Mouse (Mus musculus) thymus, adult 2 months (tissue): Measurements from ENCODE around the gene Olfr279. TPM values are rescaled to one million over a fixed set of nuclear protein-coding genes. Genes with fewer than 3 reads are reported as not detected.

Experiments
- DNase-seq: peaks from one replicate; pipeline ENCODE4 v3.0.0; 2021
- H3K27ac ChIP-seq: fragments of 200-500 bp; 2 replicates; pipeline ENCODE4 v1.5.1; 2012; ENCODE audit warnings: low read length, control low read depth; ENCODE audit not compliant: control insufficient read depth, insufficient read depth
- H3K27me3 ChIP-seq: fragments of 200-500 bp; 2 replicates; pipeline ENCODE4 v1.6.1; 2012; ENCODE audit warnings: mild to moderate bottlenecking, low read length, moderate library complexity, mixed read lengths; ENCODE audit not compliant: control insufficient read depth, insufficient read depth
- H3K36me3 ChIP-seq: fragments of 200-500 bp; 2 replicates; pipeline ENCODE4 v1.6.1; 2012; ENCODE audit warnings: mild to moderate bottlenecking, low read length, moderate library complexity; ENCODE audit not compliant: control insufficient read depth, insufficient read depth
- H3K4me1 ChIP-seq: fragments of 200-500 bp; replicated peaks from 2 replicates; pipeline ENCODE4 v1.6.1; 2012; ENCODE audit warnings: low read length; ENCODE audit not compliant: control insufficient read depth, insufficient read depth
- H3K4me3 ChIP-seq: fragments of 200-500 bp; 2 replicates; pipeline ENCODE4 v1.5.1; 2012; ENCODE audit warnings: mild to moderate bottlenecking, low read length, control low read depth, moderate library complexity; ENCODE audit not compliant: control insufficient read depth, insufficient read depth
- CTCF ChIP-seq: fragments of 200-500 bp; IDR thresholded peaks from 2 replicates; pipeline ENCODE4 v1.5.1; 2012; ENCODE audit warnings: mild to moderate bottlenecking, control low read depth, low read length, moderate library complexity, borderline replicate concordance; ENCODE audit not compliant: control insufficient read depth, poor library complexity, insufficient read depth; ENCODE audit errors: extremely low read depth
- POLR2A ChIP-seq: fragments of 200-500 bp; IDR thresholded peaks from 2 replicates; pipeline ENCODE4 v1.6.1; 2012; ENCODE audit warnings: mild to moderate bottlenecking, low read length, control low read depth, moderate library complexity; ENCODE audit not compliant: control insufficient read depth, poor library complexity, insufficient read depth; ENCODE audit errors: extremely low read depth
- WGBS: fragments of 180-500 bp; shearing (Covaris S2); methylation state at CpG from one replicate; pipeline ENCODE4 v1.1.7; 2018; 5-methylcytosine and 5-hydroxymethylcytosine counted together
- polyA plus RNA-seq: library from polyadenylated mRNA; depleted of rRNA; stranded (reverse); fragments of >200 nt; gene quantifications from 2 replicates; pipeline ENCODE4 v1.2.3, GENCODE M21; 2012

Gene Olfr279
- polyA plus RNA-seq, 1 experiment, result not detected

GRCm38 (mm10) chr15:98491332-98491731 lies 870 bp upstream of the Olfr279 start:
- Histone ChIP-seq H3K4me3 (no peak overlapping the region), H3K27ac (no peak overlapping the region), H3K27me3 (no peaks in the 10 kb centered on the region), H3K4me1 (peaks cover 2% of the 10 kb centered on the region; the same call in 1 of the 2 replicates), H3K36me3 (no peaks in the 10 kb centered on the region)
- TF ChIP-seq CTCF (no peak), POLR2A (no peak)
- DNase-seq, result no peak
- 93% methylated on average over 2 of the region's 2 CpGs for WGBS

- WGBS, result 93% methylated on average over 17 of the region's 17 CpGs
- no peak overlapping the region for H3K27ac ChIP-seq
- H3K27me3 ChIP-seq, result no peaks in the 10 kb centered on the region
- H3K36me3 ChIP-seq, result no peaks in the 10 kb centered on the region
- no peak for DNase-seq
- H3K4me1 ChIP-seq, result no peaks in the 10 kb centered on the region
- TF ChIP-seq POLR2A (no peak), CTCF (no peak)
- no peak overlapping the region for H3K4me3 ChIP-seq
Observed at GRCm38 (mm10) chr15:98497631-98498030, 5.4 kb downstream of the Olfr279 start.

GRCm38 (mm10) chr15:98503317-98503716 lies 11.1 kb downstream of the Olfr279 start:
- no peak for DNase-seq
- H3K27ac ChIP-seq, result no peak overlapping the region
- H3K27me3 ChIP-seq, result no peaks in the 10 kb centered on the region
- 91% methylated on average over 3 of the region's 3 CpGs for WGBS
- H3K4me1 ChIP-seq, result peaks cover 24% of the 10 kb centered on the region
- no peaks in the 10 kb centered on the region for H3K36me3 ChIP-seq
- H3K4me3 ChIP-seq, result no peak overlapping the region
- no peak for TF ChIP-seq CTCF
- TF ChIP-seq POLR2A, result no peak

- H3K27me3 ChIP-seq, result no peaks in the 10 kb centered on the region
- H3K36me3 ChIP-seq, result no peaks in the 10 kb centered on the region
- WGBS, result 15% methylated on average over 18 of the region's 18 CpGs
- DNase-seq, result peak; percentile 84
- H3K27ac ChIP-seq, result no peak overlapping the region
- H3K4me3 ChIP-seq, result no peak overlapping the region
- peak; percentile 78; the same call in 1 of the 2 replicates for TF ChIP-seq CTCF
- TF ChIP-seq POLR2A, result no peak
- H3K4me1 ChIP-seq, result peaks cover 24% of the 10 kb centered on the region
Observed at GRCm38 (mm10) chr15:98504514-98504913, 12.3 kb downstream of the Olfr279 start.

- Histone ChIP-seq H3K27me3 (no peaks in the 10 kb centered on the region), H3K36me3 (no peaks in the 10 kb centered on the region), H3K27ac (peak overlapping the region; percentile 73), H3K4me1 (peaks cover 31% of the 10 kb centered on the region), H3K4me3 (peak overlapping the region; percentile 11; the same call in 1 of the 2 replicates)
- peak; percentile 46 for DNase-seq
- TF ChIP-seq CTCF, result no peak
- no peak for TF ChIP-seq POLR2A
- WGBS, result 39% methylated on average over 9 of the region's 9 CpGs
Observed at GRCm38 (mm10) chr15:98506253-98506957, 14.2 kb downstream of the Olfr279 start.

GRCm38 (mm10) chr15:98507321-98507720 lies 15.1 kb downstream of the Olfr279 start:
- no peak overlapping the region for H3K4me3 ChIP-seq
- H3K4me1 ChIP-seq, result peaks cover 34% of the 10 kb centered on the region
- no peak overlapping the region for H3K27ac ChIP-seq
- DNase-seq, result no peak
- TF ChIP-seq POLR2A, result no peak
- TF ChIP-seq CTCF, result no peak
- 90% methylated on average over 5 of the region's 6 CpGs for WGBS
- no peaks in the 10 kb centered on the region for H3K36me3 ChIP-seq
- no peaks in the 10 kb centered on the region for H3K27me3 ChIP-seq

GRCm38 (mm10) chr15:98509387-98509786 lies 17.2 kb downstream of the Olfr279 start:
- Histone ChIP-seq H3K4me3 (no peak overlapping the region), H3K4me1 (peaks cover 45% of the 10 kb centered on the region), H3K36me3 (no peaks in the 10 kb centered on the region), H3K27me3 (no peaks in the 10 kb centered on the region), H3K27ac (no peak overlapping the region)
- WGBS, result 63% methylated on average over 2 of the region's 2 CpGs
- DNase-seq, result no peak
- TF ChIP-seq CTCF (no peak), POLR2A (no peak)
